Mouse (Mus musculus) C2C12 (cell line): Measurements from ENCODE around the gene Cyp17a1.

ENCODE experiments used
- CEBPB ChIP-seq: IDR thresholded peaks from one replicate; pipeline ENCODE4 v1.6.1; 2011; ENCODE audit warnings: low read depth, mild to moderate bottlenecking, control low read depth, moderate library complexity
- CTCF ChIP-seq: IDR thresholded peaks from one replicate; pipeline ENCODE4 v1.5.1; 2011; ENCODE audit not compliant: control insufficient read depth, insufficient read depth, insufficient read length
- MAX ChIP-seq: IDR thresholded peaks from one replicate; pipeline ENCODE4 v1.6.1; 2011; ENCODE audit warnings: mild to moderate bottlenecking, control low read depth
- MYOG ChIP-seq: IDR thresholded peaks from one replicate; pipeline ENCODE4 v1.6.1; 2011; ENCODE audit not compliant: control insufficient read depth, insufficient read length; ENCODE audit errors: extremely low read depth
- USF1 ChIP-seq: IDR thresholded peaks from one replicate; pipeline ENCODE4 v1.6.1; 2011; ENCODE audit warnings: low read depth, mild to moderate bottlenecking, control low read depth, moderate library complexity

GRCm38 (mm10) chr19:46718150-46718549, 45.2 kb upstream of the Cyp17a1 start:
- TF ChIP-seq CTCF (no peak), USF1 (no peak), MAX (no peak), CEBPB (no peak), MYOG (no peak)
